Mouse (Mus musculus) right cerebral cortex, postnatal 14 days (tissue): ENCODE results near the gene Olfr1441.

Source experiments
- DNase-seq: peaks from one replicate; pipeline ENCODE4 v3.0.0; 2022

The Olfr1441 gene

DNA sequence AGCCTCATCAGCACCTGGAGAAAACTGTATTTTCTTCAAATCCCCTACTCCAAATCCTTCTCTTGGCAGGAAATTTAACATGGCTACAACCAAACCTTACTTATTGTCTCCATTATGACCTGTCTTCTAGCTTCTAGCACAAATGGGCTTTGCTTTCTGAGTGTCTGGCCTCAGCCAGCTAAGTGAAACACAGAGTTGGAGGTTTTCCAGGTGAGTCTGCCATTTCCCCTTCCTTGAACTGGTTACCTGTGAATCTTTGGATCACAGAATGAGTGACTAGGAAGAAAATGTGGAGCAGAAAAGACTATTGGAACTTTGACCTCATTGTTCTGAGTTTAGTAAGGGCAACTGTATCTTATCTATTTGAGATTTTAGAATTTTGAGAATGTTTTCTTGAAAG is at the start of gene Olfr1441:
Gene Olfr1441, plus strand, starts transcription at position 73 of the 400 bp plus-strand sequence.
- DNase-seq = no peak

DNA sequence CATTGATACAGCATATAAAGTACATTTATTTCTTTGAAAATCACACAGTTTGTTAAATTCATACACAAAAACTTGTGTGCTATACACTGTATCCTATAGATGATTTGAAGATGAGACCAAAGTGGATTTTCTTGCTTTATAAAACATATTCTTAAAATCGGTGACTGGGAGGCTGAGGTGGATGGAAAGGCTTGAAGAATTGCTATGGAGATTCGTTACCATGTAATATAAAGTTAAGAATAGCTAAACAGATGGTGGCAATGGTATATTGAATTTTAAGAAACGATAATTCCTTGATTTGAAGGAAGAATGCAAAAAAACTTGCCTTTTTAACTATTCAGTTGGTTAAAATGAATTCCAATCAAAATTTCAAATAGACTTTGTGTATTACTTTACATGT is 44.2 kb upstream of the Olfr1441 start:
- no peak for DNase-seq

GRCm38 (mm10) chr19:12374465-12375025 is 42.7 kb upstream of the Olfr1441 start:
- peak; percentile 22 for DNase-seq

GRCm38 (mm10) chr19:12386979-12387378 is 30.3 kb upstream of the Olfr1441 start, which contains the start of gene Olfr1440:
Gene Olfr1440, plus strand, starts transcription at chr19:12387279.
- DNase-seq = no peak

GRCm38 (mm10) chr19:12413737-12414136 is 3.5 kb upstream of the Olfr1441 start:
- no peak for DNase-seq

- DNase-seq = no peak
Measured at GRCm38 (mm10) chr19:12418312-12418711, 1.1 kb downstream of the Olfr1441 start.

DNA sequence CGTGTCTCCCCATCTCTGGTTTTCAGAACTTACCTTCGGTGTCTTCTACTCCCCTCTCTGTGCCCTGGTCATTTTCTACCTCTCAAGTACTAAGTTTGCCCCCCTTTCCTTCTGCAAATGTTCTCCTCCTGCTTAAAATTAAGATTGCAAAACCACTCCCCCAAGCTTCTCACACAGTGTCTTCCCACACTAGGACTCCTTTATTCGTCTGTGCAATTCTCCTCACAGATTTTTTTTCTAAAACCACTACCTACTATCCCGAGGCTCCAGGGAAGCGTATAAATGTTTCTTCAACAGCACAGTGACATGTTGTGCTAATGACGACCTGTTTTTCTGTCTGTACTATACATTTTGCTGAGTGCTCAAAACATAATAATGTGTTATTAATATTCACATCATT is 3.3 kb downstream of the Olfr1441 start:
- DNase-seq = no peak

DNA sequence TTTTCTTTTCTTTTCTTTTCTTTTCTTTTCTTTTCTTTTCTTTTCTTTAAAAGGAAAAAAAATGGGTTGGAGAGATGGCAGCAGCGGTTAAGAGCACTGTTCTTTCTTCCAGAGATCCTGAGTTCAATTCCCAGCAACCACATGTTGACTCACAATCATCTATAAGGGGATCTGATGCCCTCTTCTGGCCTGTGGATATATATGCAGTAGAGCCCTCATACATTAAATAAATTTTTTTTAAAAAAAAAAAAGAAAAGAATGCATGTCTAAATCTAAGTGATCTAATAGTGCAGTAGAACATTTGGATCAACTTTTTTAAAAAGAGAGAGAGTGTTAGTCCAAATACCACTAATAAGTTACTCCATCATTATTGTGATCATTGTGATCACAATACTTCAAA is 4.4 kb downstream of the Olfr1441 start:
- no peak for DNase-seq

- DNase-seq = no peak
Measured at GRCm38 (mm10) chr19:12427101-12427500, 9.9 kb downstream of the Olfr1441 start.

DNA sequence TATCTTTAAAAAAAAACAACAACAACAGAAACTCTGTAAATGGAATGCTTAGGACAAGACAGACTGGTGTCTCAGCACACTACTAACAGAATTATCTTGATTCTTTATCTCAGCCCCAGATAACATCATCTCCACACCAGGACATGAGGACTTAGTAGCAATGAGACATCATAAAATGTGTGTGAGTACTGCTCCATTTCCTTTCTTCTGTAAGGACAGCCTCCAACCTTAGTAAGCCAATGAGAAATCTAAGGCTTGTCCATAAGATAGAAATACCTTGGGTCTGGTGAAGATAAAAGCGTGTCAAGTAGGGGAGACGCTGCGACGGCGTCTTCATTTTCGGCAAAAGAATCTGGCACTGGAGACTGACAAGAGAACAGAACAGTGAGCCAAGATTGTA is 10.4 kb downstream of the Olfr1441 start, which contains the start of gene Pfpl:
Gene Pfpl, plus strand, starts transcription at position 301 of the 400 bp plus-strand sequence.
- DNase-seq = no peak

DNA sequence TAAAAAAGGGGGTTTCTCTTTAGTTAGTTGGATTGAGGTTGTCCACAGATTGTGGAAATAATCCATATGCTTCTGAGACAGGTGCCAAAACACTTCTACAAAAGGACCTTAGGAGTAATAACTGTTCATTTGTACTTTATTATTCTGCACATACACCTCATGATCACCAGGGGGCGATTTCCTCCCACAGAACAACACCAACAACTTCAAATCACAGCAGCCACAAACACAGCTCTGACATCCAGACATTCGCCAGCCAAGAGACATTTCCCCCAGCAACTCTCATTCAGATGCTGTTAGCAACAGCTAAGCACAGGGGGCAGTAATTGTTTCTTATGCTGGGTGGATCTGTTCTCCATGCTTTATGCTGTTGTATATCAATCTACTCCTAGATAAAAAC is 15.8 kb downstream of the Olfr1441 start:
- DNase-seq = no peak

DNA sequence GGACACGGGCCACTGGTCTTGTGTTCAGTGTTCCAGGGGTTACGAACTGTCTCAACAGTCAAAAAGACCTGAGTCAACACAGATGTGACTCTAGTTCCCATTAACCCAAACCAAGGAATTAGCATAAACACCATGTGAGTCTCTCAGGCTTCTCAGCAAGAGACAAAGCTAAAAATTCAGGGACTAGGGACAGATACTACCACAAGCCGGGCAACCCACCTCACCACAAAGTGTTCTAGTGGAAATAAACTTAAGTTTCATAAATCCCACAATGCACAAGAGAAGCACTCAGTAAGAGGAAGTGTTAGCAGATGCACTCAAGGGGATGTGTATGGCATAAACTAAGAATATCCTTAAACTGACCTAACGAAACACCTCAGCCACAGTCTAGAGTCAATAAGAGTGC is 17.8 kb downstream of the Olfr1441 start:
- no peak for DNase-seq

GRCm38 (mm10) chr19:12435750-12436524 is 18.7 kb downstream of the Olfr1441 start:
- no peak for DNase-seq

DNA sequence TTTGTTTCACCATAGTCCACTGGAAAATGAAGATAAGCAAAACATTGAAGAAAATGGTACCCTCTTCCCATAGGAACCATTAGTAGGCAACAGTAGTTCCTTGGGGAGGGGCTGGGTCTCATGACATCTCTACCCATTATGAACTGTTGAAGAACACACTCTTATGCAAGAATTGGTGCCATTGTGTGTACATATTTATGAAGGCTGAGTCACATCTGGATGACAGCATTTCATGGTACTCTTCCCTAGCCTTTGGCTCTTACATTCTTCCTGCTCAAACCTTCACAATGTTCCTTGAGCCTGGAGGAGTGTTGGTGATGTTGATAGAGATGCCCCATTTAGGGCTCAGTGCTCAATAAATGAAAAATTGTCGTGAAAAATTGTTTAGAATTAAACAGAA is 22.3 kb downstream of the Olfr1441 start:
- no peak for DNase-seq

DNA sequence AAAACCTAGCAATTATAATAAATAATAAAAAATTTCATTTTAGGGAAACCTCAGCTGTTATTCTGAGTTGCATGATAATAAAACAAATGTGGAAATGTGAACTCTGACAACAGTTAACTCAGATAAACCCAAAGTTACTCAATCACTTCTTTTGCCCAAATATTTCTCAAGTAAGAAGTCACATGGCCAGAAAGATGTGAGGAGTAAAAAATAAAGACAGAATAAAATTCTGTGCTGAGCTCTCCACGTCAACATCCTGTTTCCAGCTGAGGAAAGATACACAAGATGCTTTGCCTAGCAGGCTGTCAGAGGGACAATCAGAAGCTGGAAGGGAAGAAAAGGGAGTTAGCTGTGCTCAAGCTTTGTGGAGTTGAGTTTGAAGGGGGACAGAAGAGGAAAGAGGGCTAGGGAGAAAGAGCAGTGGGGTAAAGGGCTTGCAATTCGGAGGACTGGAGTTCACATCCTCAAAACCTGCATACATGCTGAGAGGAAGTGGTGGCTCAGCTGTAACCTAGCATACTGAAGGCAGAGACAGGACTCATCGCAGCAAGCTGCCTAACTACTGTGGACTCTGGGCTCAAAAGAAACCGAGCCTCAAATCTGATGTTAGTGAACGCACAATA is 23.0 kb downstream of the Olfr1441 start:
- DNase-seq = no peak

DNA sequence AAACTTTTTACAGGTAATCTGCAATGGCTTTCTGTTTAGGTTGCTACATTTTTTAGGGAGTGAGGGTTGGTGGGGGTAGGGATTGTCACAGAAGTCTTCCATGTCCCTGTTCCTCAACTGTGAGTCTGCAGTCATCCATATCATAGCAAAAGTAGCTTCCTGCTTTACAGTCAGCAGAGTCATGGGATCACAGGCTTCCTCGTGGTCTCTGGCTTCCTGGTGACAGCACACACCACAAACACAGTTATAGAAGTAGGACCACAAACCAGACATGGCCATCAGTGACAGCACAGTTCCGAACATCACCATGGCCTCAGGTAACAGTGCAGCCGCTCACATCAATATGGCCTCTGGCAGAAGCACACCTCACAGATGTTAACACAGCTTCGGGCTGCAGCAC is 25.3 kb downstream of the Olfr1441 start:
- DNase-seq = no peak

DNA sequence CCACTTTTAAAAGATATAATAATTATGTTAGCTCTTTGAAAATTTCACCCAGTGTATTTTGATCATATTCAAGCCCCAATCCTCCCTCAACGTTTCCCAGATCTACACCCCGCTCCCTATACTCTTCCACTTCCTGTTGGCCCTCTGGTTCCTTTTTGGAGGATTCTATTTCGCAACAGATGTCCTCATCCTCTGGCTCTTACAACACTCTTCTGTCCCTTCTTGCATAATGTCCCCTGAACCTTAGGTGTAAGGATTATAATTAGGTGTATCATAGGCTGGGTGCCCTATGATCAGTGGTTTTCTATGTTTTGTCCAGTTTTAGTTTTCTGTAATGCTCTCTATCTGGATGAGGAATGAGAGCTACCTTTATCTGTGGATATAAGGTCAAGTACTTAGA is 27.8 kb downstream of the Olfr1441 start:
- no peak for DNase-seq

GRCm38 (mm10) chr19:12457401-12458066 is 40.3 kb downstream of the Olfr1441 start:
- DNase-seq = no peak

- no peak for DNase-seq
Measured at GRCm38 (mm10) chr19:12459516-12459915, 42.3 kb downstream of the Olfr1441 start.

GRCm38 (mm10) chr19:12460282-12461249 is 43.3 kb downstream of the Olfr1441 start, which contains the start of gene Mpeg1:
Gene Mpeg1, plus strand, starts transcription at chr19:12460779.
- DNase-seq = no peak

GRCm38 (mm10) chr19:12462851-12463721 is 45.9 kb downstream of the Olfr1441 start:
- no peak for DNase-seq
